Mouse (Mus musculus): ENCODE data around the gene Rgs19.

Gene Rgs19

GRCm38 (mm10) chr2:181693339-181694280, at the start of gene Rgs19:
Gene Rgs19, minus strand, starts transcription at chr2:181693977.
- DNase-seq (ENCODE audit: low spot score) = peak; percentile 76

GRCm38 (mm10) chr2:181730051-181730450, 36.3 kb upstream of the Rgs19 start:
- DNase-seq (ENCODE audit: low spot score) = no peak

GRCm38 (mm10) chr2:181727659-181728262, 34.0 kb upstream of the Rgs19 start:
- DNase-seq (ENCODE audit: low spot score) = no peak

- DNase-seq (ENCODE audit: low spot score) = no peak
Measured at GRCm38 (mm10) chr2:181722213-181722612, 28.4 kb upstream of the Rgs19 start.

- DNase-seq (ENCODE audit: low spot score) = no peak
Measured at GRCm38 (mm10) chr2:181721200-181721599, 27.4 kb upstream of the Rgs19 start.

- no peak for DNase-seq (ENCODE audit: low spot score)
Measured at GRCm38 (mm10) chr2:181720061-181720460, 26.3 kb upstream of the Rgs19 start.

GRCm38 (mm10) chr2:181716991-181717390, 23.2 kb upstream of the Rgs19 start:
- DNase-seq (ENCODE audit: low spot score) = no peak

GRCm38 (mm10) chr2:181715382-181715781, 21.6 kb upstream of the Rgs19 start:
- no peak for DNase-seq (ENCODE audit: low spot score)

- no peak for DNase-seq (ENCODE audit: low spot score)
Measured at GRCm38 (mm10) chr2:181714903-181715326, 21.1 kb upstream of the Rgs19 start, which contains the start of gene Oprl1. Gene Oprl1, plus strand, starts transcription at chr2:181715016.

- no peak for DNase-seq (ENCODE audit: low spot score)
Measured at GRCm38 (mm10) chr2:181713749-181714148, 20.0 kb upstream of the Rgs19 start.

- DNase-seq (ENCODE audit: low spot score) = no peak
Measured at GRCm38 (mm10) chr2:181706668-181707067, 12.9 kb upstream of the Rgs19 start.

GRCm38 (mm10) chr2:181698241-181698640, 4.5 kb upstream of the Rgs19 start, which contains the start of gene Lkaaear1:
Gene Lkaaear1, minus strand, starts transcription at chr2:181698442.
- no peak for DNase-seq (ENCODE audit: low spot score)

- no peak for DNase-seq (ENCODE audit: low spot score)
Measured at GRCm38 (mm10) chr2:181696801-181697420, 3.1 kb upstream of the Rgs19 start.

- DNase-seq (ENCODE audit: low spot score) = no peak
Measured at GRCm38 (mm10) chr2:181695776-181696175, 2.0 kb upstream of the Rgs19 start.

- DNase-seq (ENCODE audit: low spot score) = no peak
Measured at GRCm38 (mm10) chr2:181694581-181694980, 804 bp upstream of the Rgs19 start.

- DNase-seq (ENCODE audit: low spot score) = no peak
Measured at GRCm38 (mm10) chr2:181692304-181692703, 1.5 kb downstream of the Rgs19 start.

- DNase-seq (ENCODE audit: low spot score) = no peak
Measured at GRCm38 (mm10) chr2:181691571-181691970, 2.2 kb downstream of the Rgs19 start.

- DNase-seq (ENCODE audit: low spot score) = no peak
Measured at GRCm38 (mm10) chr2:181691083-181691482, 2.7 kb downstream of the Rgs19 start.

- no peak for DNase-seq (ENCODE audit: low spot score)
Measured at GRCm38 (mm10) chr2:181689466-181690160, 4.2 kb downstream of the Rgs19 start.

- no peak for DNase-seq (ENCODE audit: low spot score)
Measured at GRCm38 (mm10) chr2:181687586-181687985, 6.2 kb downstream of the Rgs19 start.

- no peak for DNase-seq (ENCODE audit: low spot score)
Measured at GRCm38 (mm10) chr2:181685686-181686085, 8.1 kb downstream of the Rgs19 start.

GRCm38 (mm10) chr2:181684713-181685112, 9.1 kb downstream of the Rgs19 start:
- no peak for DNase-seq (ENCODE audit: low spot score)
